Mouse (Mus musculus): ENCODE data around the gene Cryba1. TPM values are rescaled to one million over a fixed set of nuclear protein-coding genes. Genes with fewer than 3 reads are reported as not detected.

Cryba1 gene
- polyA plus RNA-seq, 1 experiment from 2014 or later: not detected

GRCm38 (mm10) chr11:77673428-77673991 is 51.6 kb downstream of the Cryba1 start:
- no peak overlapping the region for H3K4me2 ChIP-seq
- H3K36me3 ChIP-seq (replicated peaks): no peaks in the 10 kb centered on the region
- no peak overlapping the region for H3K4me3 ChIP-seq (replicated peaks)
- 54% methylated on average over 4 of the region's 4 CpGs for WGBS (ENCODE audit: insufficient replicate concordance)
- ATAC-seq (ENCODE audit: insufficient read depth): no peak
- no peaks in the 10 kb centered on the region for H3K4me1 ChIP-seq (replicated peaks)
- H3K9ac ChIP-seq: no peak overlapping the region
- no peaks in the 10 kb centered on the region for H3K9me3 ChIP-seq (replicated peaks)
- H3K27me3 ChIP-seq: no peaks in the 10 kb centered on the region
- H3K27ac ChIP-seq (replicated peaks): no peak overlapping the region

- Histone ChIP-seq H3K27ac (replicated peaks) (no peak overlapping the region), H3K4me2 (no peak overlapping the region), H3K4me1 (replicated peaks) (no peaks in the 10 kb centered on the region), H3K4me3 (replicated peaks) (no peak overlapping the region), H3K36me3 (replicated peaks) (no peaks in the 10 kb centered on the region), H3K9me3 (replicated peaks) (no peaks in the 10 kb centered on the region), H3K9ac (no peak overlapping the region), H3K27me3 (no peaks in the 10 kb centered on the region)
- ATAC-seq (ENCODE audit: insufficient read depth): no peak
- WGBS (ENCODE audit: insufficient replicate concordance): 90% methylated on average over 2 of the region's 2 CpGs
Measured at GRCm38 (mm10) chr11:77672746-77673145, 52.3 kb downstream of the Cryba1 start.

Other genes with a start within 250 kb of the Cryba1 start
- 0.58 and 0.75 TPM in 2 replicates for gene Ankrd13b, start 235.6 kb downstream of the Cryba1 start, polyA plus RNA-seq (2015; fragmentation: Nextera tagmentation; extraction: Ambion mirVana)
- gene Git1, start 231.7 kb downstream of the Cryba1 start, polyA plus RNA-seq (2015; fragmentation: Nextera tagmentation; extraction: Ambion mirVana): 1.4 and 2.2 TPM in 2 replicates
- 3.9 and 4.9 TPM in 2 replicates for gene Abhd15, start 210.2 kb downstream of the Cryba1 start, polyA plus RNA-seq (2015; fragmentation: Nextera tagmentation; extraction: Ambion mirVana)
- 5.2 TPM in 2 replicates for gene Trp53i13, start 209.3 kb downstream of the Cryba1 start, polyA plus RNA-seq (2015; fragmentation: Nextera tagmentation; extraction: Ambion mirVana)
- 0.07 and 0.28 TPM in 2 replicates for gene Gm10392, start 206.1 kb downstream of the Cryba1 start, polyA plus RNA-seq (2015; fragmentation: Nextera tagmentation; extraction: Ambion mirVana)
- 3.6 and 3.7 TPM in 2 replicates for gene Taok1, start 117.5 kb downstream of the Cryba1 start, polyA plus RNA-seq (2015; fragmentation: Nextera tagmentation; extraction: Ambion mirVana)
- gene Nufip2, start 39.1 kb downstream of the Cryba1 start, polyA plus RNA-seq (2015; fragmentation: Nextera tagmentation; extraction: Ambion mirVana): 1.6 TPM in 2 replicates
- 14.4 and 15.7 TPM in 2 replicates for gene Myo18a, start 38.0 kb upstream of the Cryba1 start, polyA plus RNA-seq (2015; fragmentation: Nextera tagmentation; extraction: Ambion mirVana)
- 0.39 and 0.85 TPM in 2 replicates for gene Gm10277, start 62.5 kb upstream of the Cryba1 start, polyA plus RNA-seq (2015; fragmentation: Nextera tagmentation; extraction: Ambion mirVana)
- 25.5 and 32.1 TPM in 2 replicates for gene Pipox, start 168.8 kb upstream of the Cryba1 start, polyA plus RNA-seq (2015; fragmentation: Nextera tagmentation; extraction: Ambion mirVana)
- gene Sez6, start 205.5 kb upstream of the Cryba1 start, polyA plus RNA-seq (2015; fragmentation: Nextera tagmentation; extraction: Ambion mirVana): 0.05 and 0.16 TPM in 2 replicates